Mouse (Mus musculus): Measurements from ENCODE around the gene Sox14.

Sox14 gene

GRCm38 (mm10) chr9:99875618-99876372 is at the start of gene Sox14:
Gene Sox14, minus strand, starts transcription at chr9:99876170.
- no peak for DNase-seq

- DNase-seq = no peak
Measured at GRCm38 (mm10) chr9:99879311-99879710, 3.3 kb upstream of the Sox14 start.

- no peak for DNase-seq
Measured at GRCm38 (mm10) chr9:99878588-99878987, 2.6 kb upstream of the Sox14 start.

DNA sequence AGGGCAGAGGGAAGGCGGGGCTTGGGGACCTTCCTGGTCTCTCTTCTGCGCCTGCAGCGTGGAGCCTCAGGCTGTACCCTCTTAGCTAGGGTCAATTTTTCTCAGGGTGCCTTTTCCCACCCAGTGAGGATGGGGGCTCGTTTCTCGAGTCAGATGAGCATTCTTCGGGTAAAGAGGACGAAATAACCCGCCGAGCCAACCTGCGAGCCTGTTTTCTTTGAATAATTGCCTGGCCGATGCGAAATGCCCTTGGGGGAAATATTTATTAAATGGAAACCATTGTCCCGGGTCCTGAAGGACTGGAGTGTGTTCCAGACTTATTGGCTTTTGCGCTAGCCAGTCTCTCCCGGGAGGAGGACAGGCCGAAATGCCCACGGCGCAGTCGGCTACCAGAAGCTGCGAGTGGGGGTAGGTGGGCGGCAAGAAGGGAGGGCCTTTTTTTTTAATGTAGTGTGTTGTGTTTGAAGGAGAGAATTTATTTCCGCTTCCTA is 1.1 kb upstream of the Sox14 start:
- no peak for DNase-seq

DNA sequence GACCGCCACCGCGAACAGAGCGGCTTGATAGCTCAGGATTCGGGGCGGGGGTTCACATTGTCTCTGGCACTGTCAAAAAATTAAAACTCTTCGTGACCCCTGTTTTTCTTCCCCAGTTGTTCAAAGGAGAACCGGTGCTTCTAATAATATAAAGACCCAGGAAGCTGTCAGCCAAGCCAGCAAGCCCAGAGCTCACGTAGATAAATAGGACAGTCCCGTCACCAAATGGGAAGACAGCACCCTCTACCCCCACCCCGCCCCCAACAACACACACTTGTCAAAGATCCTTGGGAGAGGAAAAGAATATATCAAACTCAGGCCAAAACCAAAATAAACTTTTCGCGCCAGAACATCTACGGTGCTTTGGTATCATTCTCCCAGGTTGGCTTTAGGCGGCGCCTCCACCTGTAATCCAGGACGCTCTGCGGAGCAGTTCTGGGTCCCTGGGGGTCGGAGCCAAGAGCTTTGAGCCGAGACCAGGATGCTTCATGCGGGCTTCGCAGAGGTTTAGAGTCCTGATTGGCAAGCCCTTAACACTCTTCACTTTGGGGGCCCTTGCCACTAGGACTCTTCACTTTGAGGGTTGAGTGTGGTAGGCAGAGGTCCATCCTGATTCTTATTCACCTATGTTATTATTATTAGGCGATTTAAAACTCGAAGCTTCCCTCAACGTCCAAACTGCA is 544 bp upstream of the Sox14 start:
- no peak for DNase-seq

DNA sequence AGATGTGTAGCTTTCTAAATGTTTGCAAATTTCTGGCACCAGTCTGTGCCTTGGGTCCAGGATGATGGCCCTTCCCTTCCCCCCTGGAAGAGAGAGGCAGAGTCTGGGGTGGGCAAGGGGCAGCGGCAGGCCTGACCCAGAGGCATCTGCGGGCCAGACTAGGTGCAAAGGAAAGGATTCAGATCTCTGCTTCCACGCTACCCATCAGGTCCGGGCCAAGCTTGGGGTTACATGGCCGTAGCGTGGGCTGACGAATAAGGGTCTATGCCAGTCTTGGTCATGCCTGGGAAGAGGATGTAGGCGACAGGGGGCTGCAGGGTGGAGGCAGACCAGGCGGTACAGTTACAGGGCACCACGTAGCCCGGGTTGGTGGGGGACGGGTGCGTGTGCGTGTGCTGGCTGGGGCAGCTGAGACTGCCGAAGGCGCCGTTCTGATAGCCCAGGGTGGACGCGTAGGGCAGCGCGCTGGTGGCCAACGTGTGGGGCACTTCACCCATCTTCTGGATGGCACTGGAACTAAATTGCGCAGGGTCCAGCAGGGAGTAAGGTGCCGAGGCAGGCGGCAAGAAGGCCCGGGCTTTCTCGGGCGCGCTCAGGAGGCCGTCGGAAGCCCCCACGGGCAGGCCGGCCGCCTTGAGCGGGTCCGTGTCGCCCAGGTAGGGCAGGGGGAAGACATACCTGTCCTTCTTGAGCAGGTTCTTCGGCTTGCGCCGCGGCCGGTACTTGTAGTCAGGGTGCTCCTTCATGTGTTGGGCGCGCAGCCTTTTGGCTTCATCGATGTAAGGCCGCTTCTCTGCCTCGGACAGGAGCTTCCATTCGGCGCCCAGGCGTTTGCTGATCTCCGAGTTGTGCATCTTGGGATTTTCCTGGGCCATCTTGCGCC is 994 bp downstream of the Sox14 start:
- no peak for DNase-seq

DNA sequence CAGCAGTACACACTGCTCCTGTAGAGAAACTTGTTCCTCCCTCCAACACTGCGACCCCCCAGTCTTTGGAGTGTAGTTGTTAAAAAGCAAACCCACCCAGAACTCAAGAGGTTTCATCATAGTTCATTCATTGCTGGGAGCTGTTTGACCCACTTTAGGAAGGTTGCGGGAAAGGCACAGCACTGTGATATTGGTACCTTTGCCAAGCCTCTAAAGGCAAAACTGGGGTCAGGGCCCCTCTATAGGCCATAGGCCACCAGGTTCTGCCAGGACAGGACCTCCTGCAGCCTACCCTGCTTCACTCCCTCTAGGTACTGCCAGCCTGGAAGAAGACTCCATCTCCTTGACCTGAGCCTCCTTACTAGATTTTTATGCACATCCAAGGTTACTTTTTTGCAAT is 2.2 kb downstream of the Sox14 start:
- DNase-seq = no peak

DNA sequence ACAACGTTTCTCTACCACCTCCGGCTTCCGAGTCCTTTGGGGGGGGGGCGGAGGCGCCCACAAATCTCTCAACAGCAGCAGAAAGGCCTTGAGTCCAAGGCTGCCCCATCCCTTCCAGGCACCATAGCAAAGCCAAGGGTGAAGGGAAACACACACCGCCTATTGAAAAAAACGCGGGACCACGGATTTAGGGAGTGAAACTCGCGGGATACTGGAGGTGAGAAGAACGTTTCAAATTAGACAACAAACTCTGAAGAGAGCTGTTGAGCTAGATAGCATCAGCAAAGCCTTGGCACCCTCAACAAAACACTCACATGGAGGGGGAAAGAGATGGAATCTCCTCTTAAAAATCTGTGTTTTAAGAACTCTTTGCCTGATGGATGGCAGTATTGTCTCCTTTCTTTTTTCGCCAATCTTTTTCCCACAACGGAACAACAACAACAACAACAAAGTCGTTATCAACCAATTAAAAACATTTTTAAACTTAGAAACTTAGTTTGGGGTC is 2.8 kb downstream of the Sox14 start:
- DNase-seq = no peak

- DNase-seq = no peak
Measured at GRCm38 (mm10) chr9:99872204-99873115, 3.5 kb downstream of the Sox14 start.

DNA sequence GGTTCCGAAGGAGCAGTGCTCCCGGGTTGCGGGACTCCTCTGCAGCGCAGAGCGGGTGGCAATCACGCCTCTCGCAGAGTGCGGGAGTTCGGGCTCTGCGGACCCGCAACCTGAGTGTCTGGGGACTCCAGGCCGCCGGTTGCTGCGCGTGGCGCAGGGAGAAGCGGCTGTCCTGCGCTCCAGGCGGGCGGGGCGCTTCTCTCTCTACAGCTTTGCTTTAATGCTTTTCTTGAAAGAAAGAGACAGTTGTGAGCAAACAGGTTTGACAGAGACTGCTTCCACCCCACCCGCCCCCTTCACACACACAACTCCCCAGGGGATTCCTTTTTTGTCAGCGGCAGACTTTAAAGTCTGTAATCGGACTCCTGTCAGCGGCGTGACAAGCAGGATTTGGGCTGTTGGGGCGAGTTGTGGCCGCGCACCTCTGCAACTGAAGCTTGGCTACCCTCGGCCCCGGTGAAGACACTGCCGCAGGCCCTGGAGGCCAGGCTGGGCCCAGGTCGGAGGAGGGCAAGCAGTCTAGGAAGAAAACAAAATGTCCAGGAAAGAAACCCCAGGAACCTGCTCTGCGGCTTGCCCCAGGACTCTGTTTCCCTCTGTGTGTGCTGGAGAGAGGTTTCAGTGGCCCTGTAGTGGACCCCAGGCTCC is 4.3 kb downstream of the Sox14 start:
- no peak for DNase-seq

DNA sequence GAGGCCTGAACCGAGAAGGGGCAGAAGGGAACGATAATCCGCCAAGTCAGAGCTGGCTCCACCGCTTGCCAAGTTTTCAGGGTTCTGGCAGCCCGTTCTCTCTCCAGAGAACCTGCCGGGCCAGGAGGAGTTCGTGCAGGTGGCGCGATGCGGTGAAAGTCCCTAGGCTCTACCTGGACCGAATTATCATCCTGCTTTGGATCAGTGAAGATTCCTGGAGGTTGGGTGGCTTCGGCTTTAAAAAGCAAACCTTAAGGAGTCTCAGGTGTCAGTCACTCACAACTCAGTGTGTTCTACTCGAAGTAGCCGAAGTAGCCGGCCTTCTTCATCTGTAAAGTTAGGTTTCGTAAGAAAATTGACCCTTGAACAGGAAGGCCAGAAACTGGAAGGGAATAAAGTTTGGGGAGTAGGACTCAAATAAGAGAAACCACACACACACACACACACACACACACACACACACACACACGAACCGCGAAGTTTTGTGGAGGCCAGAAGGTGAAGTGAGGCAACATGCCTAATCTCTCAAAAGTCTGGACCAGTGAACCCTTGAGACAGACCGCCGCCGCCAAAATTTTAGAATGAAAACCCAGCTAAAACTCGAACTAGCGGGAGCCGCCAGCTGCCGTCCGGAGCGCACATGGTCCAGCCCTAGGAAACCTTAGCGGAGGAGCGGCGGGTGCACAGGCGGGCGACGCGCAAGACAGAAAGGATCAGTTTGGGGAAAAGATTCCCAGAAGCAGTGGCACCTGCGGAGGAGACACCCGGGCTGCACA is 5.0 kb downstream of the Sox14 start:
- DNase-seq = no peak

DNA sequence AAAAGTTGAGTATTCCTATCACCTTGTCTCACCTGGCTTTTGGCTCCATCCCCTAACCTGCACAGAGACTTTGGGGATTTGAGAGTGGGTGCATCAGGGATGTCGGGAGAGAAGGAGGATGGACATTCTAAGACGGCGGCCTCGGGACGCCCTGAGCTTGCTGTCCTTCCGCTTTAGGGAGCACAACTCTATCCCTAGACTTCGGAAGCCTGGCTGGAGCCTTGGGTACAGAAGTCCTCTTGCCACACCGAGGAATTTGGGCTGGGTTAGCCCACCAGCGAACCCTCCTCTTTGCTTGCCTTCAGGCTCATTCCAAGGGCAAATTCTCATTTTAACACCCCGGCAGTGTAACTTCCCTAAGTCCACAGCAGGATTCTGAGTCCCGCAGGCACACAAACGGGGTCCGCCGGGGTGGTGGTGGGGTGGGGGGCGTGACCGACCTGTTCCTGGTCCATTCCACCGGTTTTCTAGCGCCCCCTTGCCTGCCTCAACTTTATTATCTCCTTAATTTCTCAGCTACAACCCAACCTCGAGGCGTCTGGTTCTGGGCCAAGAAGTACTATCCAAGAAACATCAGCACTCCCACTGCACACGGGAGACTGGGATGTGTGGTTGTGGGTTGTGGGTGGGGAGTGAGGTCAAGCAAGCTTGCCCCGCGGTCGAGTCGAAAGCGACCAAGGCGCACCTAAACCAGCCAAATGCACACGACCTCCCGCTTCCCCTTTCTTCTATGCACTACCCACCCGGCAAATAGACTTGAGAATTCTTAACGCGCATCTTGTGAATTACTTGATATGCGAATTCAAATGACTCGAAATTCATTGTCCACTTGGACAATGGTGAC is 5.8 kb downstream of the Sox14 start:
- DNase-seq = no peak

GRCm38 (mm10) chr9:99869275-99869674 is 6.7 kb downstream of the Sox14 start:
- no peak for DNase-seq

- no peak for DNase-seq
Measured at GRCm38 (mm10) chr9:99868606-99869005, 7.4 kb downstream of the Sox14 start.

DNA sequence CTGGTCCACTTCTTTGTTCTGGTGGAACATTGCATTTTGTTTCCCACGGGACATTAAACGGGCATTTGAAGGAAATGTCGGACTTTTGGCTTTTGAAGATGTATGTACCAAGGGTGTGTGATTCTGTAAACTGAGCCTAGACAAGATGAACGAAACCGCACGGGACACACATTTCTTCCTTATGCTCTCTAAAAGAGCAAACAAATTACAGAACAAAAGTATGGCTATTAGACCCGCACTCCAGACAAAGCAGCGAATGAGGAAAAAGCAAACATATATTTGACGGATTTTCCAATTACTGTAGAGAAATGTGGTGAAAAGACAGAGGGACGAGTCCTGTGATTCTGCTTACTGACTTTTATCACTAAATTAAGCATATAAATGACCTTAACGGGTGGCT is 7.9 kb downstream of the Sox14 start:
- DNase-seq = no peak

DNA sequence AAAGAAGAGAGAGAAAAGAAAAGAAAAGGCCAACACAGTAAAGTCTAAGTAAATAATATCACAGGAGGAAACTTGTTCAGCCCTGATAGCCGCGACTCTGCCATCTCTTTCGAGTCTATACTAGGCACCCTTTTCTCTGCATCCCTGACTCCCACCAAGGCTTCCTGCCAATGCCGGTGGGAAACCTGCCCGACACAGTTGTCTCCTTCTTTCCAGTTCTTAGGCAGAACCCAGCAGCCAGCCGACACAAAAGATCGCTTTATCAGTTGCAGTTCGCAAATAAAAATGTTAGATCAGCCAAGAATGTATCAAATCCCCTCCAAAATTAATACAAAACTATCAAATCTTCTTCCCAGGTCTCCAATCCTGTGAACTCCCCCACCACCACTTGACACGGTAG is 13.0 kb downstream of the Sox14 start:
- DNase-seq = no peak

DNA sequence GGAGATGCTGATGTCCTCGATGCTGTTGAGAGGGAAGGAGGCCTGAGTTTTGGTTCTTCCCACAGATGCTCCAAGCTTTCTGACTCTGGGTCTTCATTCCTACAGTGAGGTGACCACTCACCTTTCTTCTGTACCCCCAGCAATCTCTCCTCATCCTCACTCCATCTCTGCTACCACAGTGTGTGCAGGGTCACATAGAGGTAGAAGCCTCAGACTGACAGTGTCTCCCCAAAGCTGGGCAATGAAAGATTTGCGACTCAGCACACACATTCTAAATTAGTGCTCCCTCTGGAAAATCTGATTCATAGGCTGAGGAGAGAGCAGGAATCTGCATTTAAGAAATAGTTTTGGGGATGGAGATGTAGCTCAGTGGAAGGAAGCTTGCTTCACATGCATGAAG is 21.5 kb downstream of the Sox14 start:
- DNase-seq = no peak

GRCm38 (mm10) chr9:99853356-99853755 is 22.6 kb downstream of the Sox14 start:
- no peak for DNase-seq

DNA sequence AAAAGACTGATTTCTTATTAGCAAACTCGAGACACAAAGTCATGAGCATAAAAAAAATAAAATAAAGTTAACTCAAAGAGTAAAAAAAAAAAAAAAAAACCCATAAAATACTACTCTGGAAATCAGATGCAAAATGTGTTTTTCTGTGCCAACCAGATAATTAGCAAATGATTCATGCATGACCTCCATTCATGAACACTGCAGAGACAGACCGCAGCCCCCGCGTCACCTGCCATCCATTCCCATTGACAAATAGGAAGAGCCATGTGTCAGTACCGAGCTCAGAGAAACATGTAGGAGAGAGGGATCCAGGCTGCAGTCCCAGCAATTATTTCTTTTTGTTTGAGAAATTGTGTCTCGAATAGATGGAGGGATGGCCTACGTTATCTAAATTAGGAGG is 25.6 kb downstream of the Sox14 start:
- DNase-seq = no peak

- DNase-seq = no peak
Measured at GRCm38 (mm10) chr9:99848327-99848726, 27.6 kb downstream of the Sox14 start.
